Mouse (Mus musculus) ES-E14 (cell line): Measurements from ENCODE around the gene Sox21. TPM values are rescaled to one million over a fixed set of nuclear protein-coding genes. Genes with fewer than 3 reads are reported as not detected.

ENCODE experiments used
- DNase-seq: peaks from one replicate; pipeline ENCODE4 v3.0.0-alpha.2; 2013; ENCODE audit warnings: low read depth, low spot score
- H3K27ac ChIP-seq: 2 replicates; pipeline ENCODE4 v1.5.1; 2012; ENCODE audit warnings: low read depth, mild to moderate bottlenecking, low read length, moderate library complexity, mixed read lengths; ENCODE audit not compliant: poor library complexity, insufficient read depth, severe bottlenecking
- H3K36me3 ChIP-seq: 2 replicates; pipeline ENCODE4 v1.6.1; 2012; ENCODE audit warnings: mild to moderate bottlenecking, low read length, moderate library complexity, mixed read lengths; ENCODE audit not compliant: control insufficient read depth, poor library complexity, insufficient read depth, severe bottlenecking
- H3K4me1 ChIP-seq, 2 experiments: fragments of 150-350 bp in 1 of 2; sonication (generic) in 1 of 2; 2 replicates each; pipeline ENCODE4 v1.6.1; 2012; ENCODE audit warnings: low read length in 2 of 2, mild to moderate bottlenecking in 1 of 2, mixed read lengths in 1 of 2; ENCODE audit not compliant: control insufficient read depth in 2 of 2, insufficient read depth in 2 of 2, poor library complexity in 1 of 2
- H3K4me3 ChIP-seq, 2 experiments: fragments of 150-350 bp in 1 of 2; sonication (generic) in 1 of 2; 2 replicates each; pipeline ENCODE4 v1.5.1; 2012; ENCODE audit warnings: low read length in 2 of 2, low read depth in 1 of 2, mild to moderate bottlenecking in 1 of 2, mixed read lengths in 1 of 2; ENCODE audit not compliant: insufficient read depth in 1 of 2, poor library complexity in 1 of 2, severe bottlenecking in 1 of 2
- H3K9ac ChIP-seq: 2 replicates; pipeline ENCODE4 v1.6.1; 2012; ENCODE audit warnings: low read depth, mild to moderate bottlenecking, low read length, mixed read lengths; ENCODE audit not compliant: poor library complexity, insufficient read depth, severe bottlenecking
- H3K9me3 ChIP-seq: fragments of 150-350 bp; sonication (generic); 2 replicates; pipeline ENCODE4 v1.6.1; 2012; ENCODE audit warnings: low read depth, mild to moderate bottlenecking, low read length; ENCODE audit not compliant: control insufficient read depth, insufficient read depth
- CHD2 ChIP-seq: IDR thresholded peaks from 2 replicates; pipeline ENCODE4 v1.6.1; 2014; ENCODE audit warnings: mild to moderate bottlenecking, low read depth, low read length, inconsistent platforms
- HCFC1 ChIP-seq: IDR thresholded peaks from 2 replicates; pipeline ENCODE4 v1.6.1; 2012; ENCODE audit warnings: low read length, inconsistent platforms, borderline replicate concordance; ENCODE audit not compliant: insufficient read depth
- MAFK ChIP-seq: IDR thresholded peaks from 2 replicates; pipeline ENCODE4 v1.6.1; 2014; ENCODE audit warnings: mild to moderate bottlenecking, low read depth, low read length, inconsistent platforms; ENCODE audit not compliant: insufficient read depth
- ZC3H11A ChIP-seq: IDR thresholded peaks from 2 replicates; pipeline ENCODE4 v1.6.1; 2012; ENCODE audit warnings: low read depth, mild to moderate bottlenecking, inconsistent platforms, low read length, borderline replicate concordance
- ZNF384 ChIP-seq: IDR thresholded peaks from 2 replicates; pipeline ENCODE4 v1.6.1; 2012; ENCODE audit warnings: low read depth, low read length, inconsistent platforms
- in situ Hi-C, 2 experiments: fragments of 600-800 bp; cut with MboI; formaldehyde crosslinking; loops; one replicate each; pipeline ENCODE4 v1.15.1; 2025; ENCODE audit warnings: low sequenced_read_pairs in 2 of 2, inconsistent platforms in 1 of 2; ENCODE audit not compliant: unreplicated experiment in 2 of 2
- total RNA-seq: library from RNA; depleted of rRNA; stranded (reverse); fragments of 300-350 nt; gene quantifications from 2 replicates; pipeline ENCODE4 v1.2.3, GENCODE M21; 2012; rRNA removed

Sox21 gene
- total RNA-seq, 1 experiment, result 0.94 TPM

DNA sequence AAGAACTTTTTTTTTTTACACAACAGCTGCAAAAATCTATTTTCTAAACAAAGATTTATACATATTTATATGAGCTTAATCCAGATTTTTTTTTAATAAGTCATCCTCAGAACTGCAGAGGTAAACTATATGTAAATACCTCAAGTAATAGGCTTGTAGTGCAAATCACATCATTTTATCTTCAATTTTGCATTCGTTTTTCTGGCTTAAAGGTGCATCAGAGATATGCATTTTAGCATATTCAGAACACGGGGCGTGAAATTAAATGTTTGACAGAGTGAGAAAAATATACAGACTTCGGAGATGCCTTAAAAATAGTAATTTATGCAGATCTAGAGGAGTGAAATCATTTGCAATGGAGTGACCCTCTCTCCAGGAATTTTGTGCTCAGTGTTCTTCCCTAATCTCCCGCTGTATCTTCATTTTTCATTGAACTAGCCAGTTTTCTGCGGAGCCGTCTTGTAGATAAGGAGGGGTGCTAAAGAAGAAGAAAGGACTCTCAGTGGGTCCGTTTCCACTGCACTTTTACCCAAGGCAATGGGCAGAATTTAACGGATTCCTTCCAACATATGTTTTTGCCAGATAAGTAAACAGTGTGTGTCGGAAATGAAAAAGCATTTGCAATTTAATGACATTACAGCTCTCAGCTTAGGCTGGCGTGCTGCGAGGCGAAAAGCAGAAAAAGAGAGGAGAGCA, 42.5 kb downstream of the Sox21 start:
- no peak overlapping the region for H3K27ac ChIP-seq
- H3K4me1 ChIP-seq, result no peaks in the 10 kb centered on the region
- H3K4me3 ChIP-seq, result no peak overlapping the region
- DNase-seq, result no peak
- TF ChIP-seq MAFK (no peak), ZNF384 (no peak), ZC3H11A (no peak), CHD2 (no peak), HCFC1 (no peak)
- no peaks in the 10 kb centered on the region for H3K9me3 ChIP-seq
- H3K36me3 ChIP-seq, result no peaks in the 10 kb centered on the region
- no peak overlapping the region for H3K9ac ChIP-seq
- in situ Hi-C loops, result no loop called here

DNA sequence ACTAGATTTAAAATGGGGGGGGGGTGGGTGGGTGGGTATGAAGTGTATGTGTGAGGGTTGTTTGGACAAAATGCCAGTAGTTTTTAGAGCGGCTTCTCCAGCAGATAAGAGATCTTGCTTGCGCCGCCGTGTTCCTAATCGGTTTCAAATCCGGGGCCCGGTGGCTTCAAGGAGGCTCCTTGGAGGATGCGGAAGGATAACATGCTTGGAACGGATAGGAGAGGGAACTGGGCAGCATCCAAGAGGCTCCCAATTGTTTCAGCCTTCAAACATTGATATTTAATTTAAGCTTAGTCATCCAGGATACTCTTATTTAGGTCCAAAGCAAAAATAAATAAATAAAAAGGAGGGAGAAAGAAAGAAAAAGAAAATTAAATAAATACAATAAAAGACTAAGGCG, 43.2 kb downstream of the Sox21 start:
- in situ Hi-C loops, result no loop called here
- Histone ChIP-seq H3K36me3 (no peaks in the 10 kb centered on the region), H3K27ac (no peak overlapping the region), H3K4me1 (no peaks in the 10 kb centered on the region), H3K9ac (no peak overlapping the region), H3K9me3 (no peaks in the 10 kb centered on the region), H3K4me3 (no peak overlapping the region)
- no peak for TF ChIP-seq ZC3H11A
- no peak for TF ChIP-seq HCFC1
- TF ChIP-seq MAFK, result no peak
- no peak for TF ChIP-seq ZNF384
- no peak for TF ChIP-seq CHD2
- DNase-seq, result no peak

GRCm38 (mm10) chr14:118193001-118193628, 43.7 kb downstream of the Sox21 start:
- Histone ChIP-seq H3K36me3 (no peaks in the 10 kb centered on the region), H3K4me1 (no peaks in the 10 kb centered on the region), H3K9me3 (no peaks in the 10 kb centered on the region), H3K27ac (no peak overlapping the region), H3K4me3 (no peak overlapping the region), H3K9ac (no peak overlapping the region)
- TF ChIP-seq MAFK (no peak), HCFC1 (no peak), ZNF384 (no peak), ZC3H11A (no peak), CHD2 (no peak)
- in situ Hi-C loops, result no loop called here
- DNase-seq, result no peak

GRCm38 (mm10) chr14:118191442-118191841, 45.4 kb downstream of the Sox21 start:
- H3K4me1 ChIP-seq, result no peaks in the 10 kb centered on the region
- no peak overlapping the region for H3K9ac ChIP-seq
- no peak for TF ChIP-seq CHD2
- TF ChIP-seq ZC3H11A, result no peak
- no peak for TF ChIP-seq HCFC1
- no peak for TF ChIP-seq MAFK
- TF ChIP-seq ZNF384, result no peak
- in situ Hi-C loops, result no loop called here
- H3K36me3 ChIP-seq, result no peaks in the 10 kb centered on the region
- H3K27ac ChIP-seq, result no peak overlapping the region
- H3K4me3 ChIP-seq, result no peak overlapping the region
- H3K9me3 ChIP-seq, result no peaks in the 10 kb centered on the region
- no peak for DNase-seq

Other genes with a start within 250 kb of the Sox21 start
- 0.37 and 0.45 TPM in 2 replicates for gene Dct, start 184.8 kb downstream of the Sox21 start, total RNA-seq
- 3.4 and 5.0 TPM in 2 replicates for gene Tgds, start 104.3 kb downstream of the Sox21 start, total RNA-seq
- gene Gpr180, start 99.9 kb downstream of the Sox21 start, total RNA-seq, result 18.2 and 33.7 TPM in 2 replicates
- not detected in 2 replicates for gene Gm9376, start 29.9 kb upstream of the Sox21 start, total RNA-seq